Mouse (Mus musculus) CH12.LX (cell line): ENCODE measurements around the gene Atp13a4. TPM values are rescaled to one million over a fixed set of nuclear protein-coding genes. Genes with fewer than 3 reads are reported as not detected.

Experiments used
- DNase-seq: peaks from one replicate; pipeline ENCODE4 v3.0.0-alpha.2; 2013; ENCODE audit errors: extremely low read depth
- H3K27ac ChIP-seq: 2 replicates; pipeline ENCODE4 v1.5.1; 2012; ENCODE audit warnings: low read depth, mild to moderate bottlenecking, control low read depth, moderate library complexity; ENCODE audit not compliant: insufficient read depth
- H3K27me3 ChIP-seq: replicated peaks from 2 replicates; pipeline ENCODE3; 2012; ENCODE audit warnings: inconsistent platforms
- H3K36me3 ChIP-seq, 2 experiments: replicated peaks in 1 of 2; 2 replicates each; pipeline versions ENCODE3 to v1.6.1; 2012; ENCODE audit warnings: inconsistent platforms in 1 of 2, low read length in 1 of 2, mild to moderate bottlenecking in 1 of 2, mixed read lengths in 1 of 2, moderate library complexity in 1 of 2; ENCODE audit not compliant: control insufficient read depth in 1 of 2, insufficient read depth in 1 of 2
- H3K4me1 ChIP-seq, 2 experiments: 2 replicates each; pipeline ENCODE4 v1.6.1; 2012; ENCODE audit warnings: inconsistent platforms in 1 of 2, moderate library complexity in 1 of 2; ENCODE audit not compliant: insufficient read depth in 2 of 2, control insufficient read depth in 1 of 2
- H3K4me2 ChIP-seq: 2 replicates; pipeline ENCODE4 v1.6.1; 2012; ENCODE audit warnings: low read depth, mild to moderate bottlenecking, control low read depth; ENCODE audit not compliant: poor library complexity, insufficient read depth, severe bottlenecking
- H3K4me3 ChIP-seq, 3 experiments: fragments of 150-350 bp in 1 of 3; sonication (generic) in 1 of 3; replicated peaks in 1 of 3; 2 replicates each; pipeline versions ENCODE3 to v1.5.1; 2011 to 2012; ENCODE audit warnings: low read depth in 2 of 3, low read length in 2 of 3, mild to moderate bottlenecking in 2 of 3, moderate library complexity in 2 of 3, control low read depth in 1 of 3, improper control_type of control experiment in 1 of 3, inconsistent platforms in 1 of 3, mixed read lengths in 1 of 3; ENCODE audit not compliant: poor library complexity in 1 of 3
- H3K79me2 ChIP-seq: replicated peaks from 2 replicates; pipeline ENCODE4 v1.6.1; 2012; ENCODE audit warnings: mild to moderate bottlenecking, moderate library complexity; ENCODE audit not compliant: control insufficient read depth, poor library complexity, insufficient read depth, severe bottlenecking; ENCODE audit errors: extremely low read depth
- H3K9ac ChIP-seq: 2 replicates; pipeline ENCODE4 v1.6.1; 2012; ENCODE audit warnings: low read depth, mild to moderate bottlenecking, control low read depth, moderate library complexity; ENCODE audit not compliant: insufficient read depth
- H3K9me3 ChIP-seq: replicated peaks from 2 replicates; pipeline ENCODE3; 2012; ENCODE audit warnings: low read length, inconsistent platforms, mixed read lengths
- BHLHE40 ChIP-seq: IDR thresholded peaks from 2 replicates; pipeline ENCODE4 v1.6.1; 2011; ENCODE audit warnings: mild to moderate bottlenecking, low read depth, low read length, improper control_type of control experiment
- CHD1 ChIP-seq: IDR thresholded peaks from 2 replicates; pipeline ENCODE4 v1.6.1; 2012; ENCODE audit warnings: low read depth, low read length, improper control_type of control experiment, inconsistent platforms
- CHD2 ChIP-seq: IDR thresholded peaks from 2 replicates; pipeline ENCODE4 v1.6.1; 2011; ENCODE audit warnings: low read length, improper control_type of control experiment
- CTCF ChIP-seq, 2 experiments: IDR thresholded peaks in 1 of 2; conservative IDR thresholded peaks in 1 of 2; 2 replicates each; pipeline ENCODE4 v1.5.1; 2011 to 2012; ENCODE audit warnings: low read depth in 2 of 2, low read length in 2 of 2, improper control_type of control experiment in 1 of 2, inconsistent platforms in 1 of 2, mild to moderate bottlenecking in 1 of 2, moderate library complexity in 1 of 2
- EP300 ChIP-seq: IDR thresholded peaks from 2 replicates; pipeline ENCODE4 v1.6.1; 2011; ENCODE audit warnings: low read length, improper control_type of control experiment
- ETS1 ChIP-seq: conservative IDR thresholded peaks from 2 replicates; pipeline ENCODE4 v1.6.1; 2012; ENCODE audit warnings: low read depth, mild to moderate bottlenecking, inconsistent platforms, low read length, improper control_type of control experiment, moderate library complexity
- GABPA ChIP-seq: IDR thresholded peaks from 2 replicates; pipeline ENCODE4 v1.6.1; 2012; ENCODE audit warnings: low read depth, low read length, improper control_type of control experiment, inconsistent platforms; ENCODE audit not compliant: insufficient replicate concordance
- IRF4 ChIP-seq: IDR thresholded peaks from 2 replicates; pipeline ENCODE4 v1.6.1; 2014; ENCODE audit warnings: low read depth, mild to moderate bottlenecking, inconsistent platforms, low read length, improper control_type of control experiment
- JUND ChIP-seq: conservative IDR thresholded peaks from 2 replicates; pipeline ENCODE4 v1.6.1; 2011; ENCODE audit warnings: low read depth, low read length, improper control_type of control experiment
- MAFK ChIP-seq: IDR thresholded peaks from 2 replicates; pipeline ENCODE4 v1.6.1; 2011; ENCODE audit warnings: low read length, improper control_type of control experiment; ENCODE audit not compliant: insufficient replicate concordance
- MEF2A ChIP-seq: IDR thresholded peaks from 2 replicates; pipeline ENCODE4 v1.6.1; 2014; ENCODE audit warnings: low read depth, mild to moderate bottlenecking, inconsistent platforms, low read length, improper control_type of control experiment, borderline replicate concordance
- MXI1 ChIP-seq: IDR thresholded peaks from 2 replicates; pipeline ENCODE4 v1.6.1; 2011; ENCODE audit warnings: mild to moderate bottlenecking, low read depth, low read length, improper control_type of control experiment
- MYC ChIP-seq: IDR thresholded peaks from 2 replicates; pipeline ENCODE4 v1.6.1; 2011; ENCODE audit warnings: low read depth, mild to moderate bottlenecking, improper control_type of control experiment, low read length
- NELFE ChIP-seq: IDR thresholded peaks from 2 replicates; pipeline ENCODE4 v1.6.1; 2011; ENCODE audit warnings: low read depth, low read length, improper control_type of control experiment
- POLR2A ChIP-seq: IDR thresholded peaks from 2 replicates; pipeline ENCODE4 v1.6.1; 2011; ENCODE audit warnings: low read depth, mild to moderate bottlenecking, improper control_type of control experiment, low read length
- POLR2AphosphoS2 ChIP-seq: IDR thresholded peaks from 2 replicates; pipeline ENCODE4 v1.6.1; 2011; ENCODE audit warnings: low read depth, low read length, improper control_type of control experiment
- SIN3A ChIP-seq: IDR thresholded peaks from 2 replicates; pipeline ENCODE4 v1.6.1; 2012; ENCODE audit warnings: low read length, improper control_type of control experiment, inconsistent platforms
- TBP ChIP-seq: conservative IDR thresholded peaks from 2 replicates; pipeline ENCODE4 v1.6.1; 2011; ENCODE audit warnings: low read depth, low read length, improper control_type of control experiment
- UBTF ChIP-seq: IDR thresholded peaks from 2 replicates; pipeline ENCODE4 v1.6.1; 2012; ENCODE audit warnings: low read depth, mild to moderate bottlenecking, inconsistent platforms, low read length, improper control_type of control experiment, moderate library complexity
- USF1 ChIP-seq: IDR thresholded peaks from 2 replicates; pipeline ENCODE4 v1.6.1; 2014; ENCODE audit warnings: low read depth, mild to moderate bottlenecking, inconsistent platforms, low read length, improper control_type of control experiment
- USF2 ChIP-seq: conservative IDR thresholded peaks from 2 replicates; pipeline ENCODE4 v1.6.1; 2011; ENCODE audit warnings: low read depth, low read length, improper control_type of control experiment
- ZC3H11A ChIP-seq: IDR thresholded peaks from 2 replicates; pipeline ENCODE4 v1.6.1; 2012; ENCODE audit warnings: low read depth, mild to moderate bottlenecking, inconsistent platforms, low read length, improper control_type of control experiment
- ZKSCAN1 ChIP-seq: IDR thresholded peaks from 2 replicates; pipeline ENCODE4 v1.6.1; 2012; ENCODE audit warnings: low read depth, inconsistent platforms, low read length, improper control_type of control experiment, borderline replicate concordance
- ZMIZ1 ChIP-seq: IDR thresholded peaks from 2 replicates; pipeline ENCODE4 v1.6.1; 2012; ENCODE audit warnings: low read depth, mild to moderate bottlenecking, inconsistent platforms, low read length, improper control_type of control experiment
- ZNF384 ChIP-seq: IDR thresholded peaks from 2 replicates; pipeline ENCODE4 v1.6.1; 2012; ENCODE audit warnings: low read depth, low read length, improper control_type of control experiment, inconsistent platforms
- dilution Hi-C: fragments of 300-500 bp; cut with MboI; formaldehyde crosslinking; loops from 2 replicates; pipeline ENCODE4 v1.14.3; 2020; ENCODE audit warnings: low sequenced_read_pairs; ENCODE audit not compliant: extremely low pct_unique_long_range_greater_than_20kb, extremely low pct_ligation_motif_present
- in situ Hi-C: fragments of 300-500 bp; cut with MboI; formaldehyde crosslinking; loops from 3 replicates; pipeline ENCODE4 v1.14.3; 2019; ENCODE audit warnings: low sequenced_read_pairs, low pct_ligation_motif_present, low pct_unique_long_range_greater_than_20kb, mixed read lengths
- polyA plus RNA-seq: library from polyadenylated mRNA; unstranded; fragments of >175 nt; gene quantifications from 2 replicates; pipeline ENCODE4 v1.2.1, GENCODE M21; 2012; ENCODE audit warnings: low read depth; ENCODE audit not compliant: insufficient read length
- total RNA-seq, 2 experiments: library from RNA; depleted of rRNA; stranded (reverse); fragments of 300-350 nt in 1 of 2; fragments of >200 nt in 1 of 2; gene quantifications; 2 replicates each; pipeline ENCODE4 v1.2.3; 2012 to 2014

The Atp13a4 gene
- total and polyA plus RNA-seq, 3 experiments = not detected

DNA sequence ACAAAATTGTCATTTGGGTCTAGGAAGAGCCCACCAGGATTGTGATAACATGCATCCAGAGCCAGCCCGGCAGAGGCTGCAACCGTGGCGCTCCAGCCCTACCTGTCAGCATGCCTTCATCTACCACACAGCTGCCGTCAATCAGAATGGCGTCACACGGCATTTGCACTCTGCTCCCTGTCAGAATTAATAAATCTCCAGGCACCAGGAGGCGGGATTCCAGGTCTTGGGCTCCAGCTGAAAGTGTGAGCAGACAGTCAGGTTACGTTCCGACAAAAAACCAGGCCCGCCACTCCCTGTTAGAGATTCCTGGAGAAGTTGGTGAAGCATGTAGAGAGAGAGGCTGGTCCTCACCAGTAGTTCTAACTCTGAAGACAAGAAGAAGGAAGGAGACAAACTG, 85.3 kb downstream of the Atp13a4 start:
- no peaks in the 10 kb centered on the region for H3K79me2 ChIP-seq
- H3K4me1 ChIP-seq = 0 out of 4 replicates have a peak, but pooled peaks cover 0 to 2% of the 10 kb centered on the region in 2 experiments
- in situ Hi-C loops (loop anchor here (10.0 to 25.0 kb wide), 2 partner anchors 95 to 872 kb away; no protein-coding TSS in a partner anchor), dilution Hi-C loops (no loop called here)
- DNase-seq = no peak
- no peak overlapping the region for H3K4me2 ChIP-seq
- no peaks in the 10 kb centered on the region for H3K36me3 ChIP-seq
- H3K4me3 ChIP-seq = no peak overlapping the region
- H3K9me3 ChIP-seq = no peaks in the 10 kb centered on the region
- H3K9ac ChIP-seq = no peak overlapping the region
- no peaks in the 10 kb centered on the region for H3K27me3 ChIP-seq
- no peak for TF ChIP-seq NELFE
- TF ChIP-seq UBTF = no peak
- TF ChIP-seq USF1 = no peak
- no peak for TF ChIP-seq MXI1
- TF ChIP-seq CHD2 = no peak
- TF ChIP-seq USF2 = no peak
- TF ChIP-seq ZKSCAN1 = no peak
- no peak for TF ChIP-seq ZNF384
- no peak for TF ChIP-seq POLR2AphosphoS2
- no peak for TF ChIP-seq GABPA
- TF ChIP-seq, all 38 proteins: peak for 0
- H3K27ac ChIP-seq = no peak overlapping the region

DNA sequence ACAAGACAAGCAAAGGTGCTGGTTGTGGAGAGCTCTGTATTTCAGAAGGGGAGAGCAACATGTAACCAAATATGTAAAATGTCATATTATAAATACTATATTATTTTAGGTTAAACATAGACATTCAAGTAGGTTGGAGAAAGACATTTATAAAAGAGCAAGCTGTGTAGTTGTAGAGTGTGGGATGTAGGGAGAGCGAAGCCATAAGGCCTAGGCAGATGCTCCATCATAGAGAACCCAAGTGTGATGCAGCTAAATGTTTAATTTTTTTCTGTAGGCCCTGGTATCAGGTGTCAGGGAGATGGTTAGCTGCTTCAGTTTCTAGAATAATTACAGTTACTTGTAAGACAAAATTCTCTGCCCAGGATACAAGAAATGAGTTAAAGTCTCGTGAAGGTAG, 87.8 kb downstream of the Atp13a4 start:
- H3K4me3 ChIP-seq = no peak overlapping the region
- H3K79me2 ChIP-seq = no peaks in the 10 kb centered on the region
- dilution Hi-C loops = no loop called here
- in situ Hi-C loops = loop anchor here (10.0 to 25.0 kb wide), 2 partner anchors 98 to 870 kb away; no protein-coding TSS in a partner anchor
- H3K9ac ChIP-seq = no peak overlapping the region
- no peak overlapping the region for H3K4me2 ChIP-seq
- no peaks in the 10 kb centered on the region for H3K9me3 ChIP-seq
- TF ChIP-seq MXI1 (no peak), NELFE (no peak), ZKSCAN1 (no peak), TBP (no peak), POLR2A (no peak), UBTF (no peak), JUND (no peak), CTCF (conservative IDR thresholded peaks at IDR 0.05 in 1 of 2, IDR thresholded peaks at IDR 0.05 in 1 of 2; ENCODE audit: low read depth in 2 of 2, low read length in 2 of 2) (no peak), EP300 (no peak), MYC (no peak), ZC3H11A (no peak), BHLHE40 (no peak), ZNF384 (no peak), IRF4 (no peak), SIN3A (no peak), MEF2A (no peak), ETS1 (no peak), MAFK (no peak), CHD1 (no peak), ZMIZ1 (no peak)
- no peak overlapping the region for H3K27ac ChIP-seq
- H3K36me3 ChIP-seq = no peaks in the 10 kb centered on the region
- H3K4me1 ChIP-seq = 0 out of 4 replicates have a peak, but pooled peaks cover 0 to 2% of the 10 kb centered on the region in 2 experiments
- no peaks in the 10 kb centered on the region for H3K27me3 ChIP-seq
- no peak for DNase-seq
